Mouse (Mus musculus): ENCODE measurements around the gene Wbp1.

DNA sequence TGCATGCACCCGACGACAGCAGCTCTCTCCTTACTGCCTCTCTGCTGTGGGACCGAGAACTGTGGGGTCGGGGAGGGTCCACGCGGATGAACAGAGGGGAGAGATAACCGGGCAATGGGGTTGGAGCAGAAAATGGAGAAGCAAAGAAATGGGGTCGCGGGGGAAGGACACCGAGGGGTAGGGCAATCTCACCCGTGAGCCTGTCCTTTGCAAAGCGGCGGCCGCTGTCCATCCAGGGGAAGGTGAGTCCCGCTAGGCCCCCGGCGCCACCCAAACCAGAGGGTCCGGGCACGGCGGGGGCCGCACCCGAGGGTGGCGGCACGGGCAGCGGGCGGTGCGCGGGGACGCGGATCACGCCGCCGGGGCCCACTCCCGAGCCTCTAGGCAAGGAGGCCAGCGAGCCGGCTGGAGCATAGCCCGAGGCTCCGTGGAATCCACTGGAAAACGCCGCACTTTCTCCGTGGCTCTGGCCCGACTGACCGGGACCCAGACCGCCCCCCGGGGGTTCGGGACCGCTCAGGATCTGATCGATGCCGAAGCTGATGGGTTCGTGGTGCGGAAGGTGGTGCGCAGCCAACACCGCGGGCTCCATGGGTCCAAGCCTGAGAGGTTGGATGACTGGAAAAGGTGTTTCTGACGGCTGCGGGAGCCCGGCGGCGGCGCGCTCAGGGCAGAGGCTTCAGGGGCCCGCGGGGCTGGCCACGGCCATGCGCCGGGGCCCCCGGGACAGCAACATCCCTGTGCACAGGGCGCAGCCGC lies 51.7 kb downstream of the Wbp1 start:
- TF ChIP-seq CTCF (IDR thresholded peaks at IDR 0.05; ENCODE audit: low read depth) (no peak), EP300 (IDR thresholded peaks at IDR 0.05; ENCODE audit: low read depth) (no peak)

All from heart, postnatal 0 days (tissue).